Mouse (Mus musculus) naive thymus-derived CD4-positive, alpha-beta T cell, adult 5 months (primary cell): ENCODE results near the gene Tfe3. TPM values are rescaled to one million over a fixed set of nuclear protein-coding genes. Genes with fewer than 3 reads are reported as not detected.

Experiments
- polyA plus RNA-seq: library from polyadenylated mRNA; unstranded; fragments of 100-300 nt; shearing (Covaris generic); gene quantifications from one replicate; pipeline ENCODE4 v1.2.1, GENCODE M21; 2017

Tfe3 gene
- polyA plus RNA-seq = 42.5 TPM

GRCm38 (mm10) chrX:7762137-7762920, at the start of gene Tfe3:
Gene Tfe3, plus strand, starts transcription at chrX:7762560.

DNA sequence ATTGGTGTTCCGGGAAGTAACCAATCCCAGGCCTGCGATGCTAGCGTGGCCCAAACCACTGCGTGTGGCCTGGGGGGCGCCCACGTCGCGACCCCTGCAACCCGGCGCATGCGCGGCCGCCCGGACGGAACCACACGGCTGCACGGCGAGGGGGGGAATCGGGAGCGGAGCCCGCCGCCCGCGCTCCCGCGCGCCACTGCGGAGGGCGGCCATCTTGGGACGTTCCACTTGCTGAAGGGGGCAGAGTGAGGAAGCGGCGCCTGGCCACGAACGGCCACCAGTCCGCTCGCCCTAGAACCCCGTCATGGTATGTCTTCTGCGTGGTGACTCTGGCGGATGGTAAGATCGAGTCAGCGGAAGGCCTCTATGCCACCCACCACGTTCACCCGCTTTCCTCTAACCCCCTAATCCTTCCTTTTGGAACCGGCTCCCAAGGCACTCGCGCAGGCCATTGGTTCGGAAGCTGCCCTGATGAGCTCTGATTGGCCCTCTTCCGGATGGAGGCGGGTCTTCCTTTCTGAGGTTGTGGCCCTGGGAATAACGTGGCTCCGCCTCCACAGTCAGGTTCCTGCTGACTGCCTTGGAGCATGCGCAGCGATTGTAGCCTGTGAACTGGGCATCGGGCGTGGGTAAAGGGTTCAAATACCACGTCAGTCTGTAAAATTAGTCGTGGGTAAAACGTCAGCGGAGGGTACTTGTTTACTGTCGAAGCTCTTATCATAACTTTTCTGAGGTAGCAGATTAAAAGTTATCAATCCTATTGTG, 48.0 kb upstream of the Tfe3 start, which contains the start of gene Wdr45:
TSS of gene Wdr45 (plus strand) at position 199 of the 765 bp plus-strand sequence.

GRCm38 (mm10) chrX:7721514-7722281, 40.7 kb upstream of the Tfe3 start, which contains the start of gene Gm45208:
Gene Gm45208, plus strand, starts transcription at chrX:7722245.

DNA sequence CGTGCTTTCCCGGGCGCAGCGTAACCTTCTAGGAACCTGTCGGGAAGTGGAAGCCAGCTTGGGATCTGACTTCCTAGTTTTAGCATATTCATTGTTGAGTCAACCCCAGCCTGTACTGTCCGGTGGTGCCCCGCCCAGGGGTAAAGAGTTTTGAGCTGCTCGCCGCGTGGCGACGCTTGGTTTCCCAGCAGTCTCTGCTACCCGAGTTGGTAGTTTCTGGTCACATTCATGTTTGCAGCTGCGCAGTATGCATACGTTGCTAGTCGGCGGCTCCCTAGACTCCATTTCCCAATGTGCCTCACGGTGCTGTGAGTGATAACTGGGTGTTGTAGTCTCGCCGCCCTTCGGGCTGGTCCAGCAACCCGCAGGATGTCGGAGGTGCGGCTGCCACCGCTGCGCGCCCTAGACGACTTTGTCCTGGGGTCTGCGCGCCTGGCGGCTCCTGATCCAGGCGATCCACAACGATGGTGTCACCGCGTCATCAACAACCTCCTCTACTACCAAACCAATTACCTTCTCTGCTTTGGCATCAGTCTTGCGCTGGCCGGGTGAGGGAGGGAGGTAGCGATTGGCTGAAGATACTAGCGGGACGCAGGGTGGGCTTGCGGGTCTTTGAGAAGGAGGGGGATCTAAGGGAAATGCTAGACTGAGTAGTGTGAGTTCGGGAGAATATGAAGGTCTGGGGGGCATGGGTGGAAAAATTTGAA, 34.0 kb upstream of the Tfe3 start, which contains the start of gene Praf2:
TSS of gene Praf2 (plus strand) at position 225 of the 707 bp plus-strand sequence.

GRCm38 (mm10) chrX:7750432-7751116, 11.8 kb upstream of the Tfe3 start, which contains the start of gene Ccdc120:
Gene Ccdc120, minus strand, starts transcription at chrX:7750905.

GRCm38 (mm10) chrX:7789542-7790136, 27.3 kb downstream of the Tfe3 start, which contains the start of gene Gripap1:
Gene Gripap1, plus strand, starts transcription at chrX:7789765.

GRCm38 (mm10) chrX:7821865-7822779, 59.8 kb downstream of the Tfe3 start, which contains the start of gene Kcnd1:
Gene Kcnd1, plus strand, starts transcription at chrX:7822289.

Other genes with a start within 250 kb of the Tfe3 start
- gene Foxp3, start 188.9 kb upstream of the Tfe3 start, polyA plus RNA-seq = 26.0 TPM
- 8.8 TPM for gene Ppp1r3f, start 188.3 kb upstream of the Tfe3 start, polyA plus RNA-seq
- 42.1 TPM for gene Ccdc22, start 157.0 kb upstream of the Tfe3 start, polyA plus RNA-seq
- gene Cacna1f, start 155.5 kb upstream of the Tfe3 start, polyA plus RNA-seq = not detected
- gene Syp, start 124.1 kb upstream of the Tfe3 start, polyA plus RNA-seq = 0.80 TPM
- gene Prickle3, start 105.3 kb upstream of the Tfe3 start, polyA plus RNA-seq = 45.5 TPM
- 35.6 TPM for gene Plp2, start 91.2 kb upstream of the Tfe3 start, polyA plus RNA-seq
- not detected for gene Magix, start 81.3 kb upstream of the Tfe3 start, polyA plus RNA-seq
- gene Gpkow, start 65.4 kb upstream of the Tfe3 start, polyA plus RNA-seq = 81.8 TPM
- 172 TPM for gene Wdr45, start 48.2 kb upstream of the Tfe3 start, polyA plus RNA-seq
- not detected for gene Gm45208, start 40.3 kb upstream of the Tfe3 start, polyA plus RNA-seq
- 19.5 TPM for gene Praf2, start 34.1 kb upstream of the Tfe3 start, polyA plus RNA-seq
- not detected for gene Ccdc120, start 11.7 kb upstream of the Tfe3 start, polyA plus RNA-seq
- gene Gripap1, start 27.2 kb downstream of the Tfe3 start, polyA plus RNA-seq = 145 TPM
- gene Kcnd1, start 59.7 kb downstream of the Tfe3 start, polyA plus RNA-seq = 0.26 TPM
- gene Otud5, start 78.8 kb downstream of the Tfe3 start, polyA plus RNA-seq = 239 TPM
- 165 TPM for gene Pim2, start 115.7 kb downstream of the Tfe3 start, polyA plus RNA-seq
- 35.6 TPM for gene Slc35a2, start 121.5 kb downstream of the Tfe3 start, polyA plus RNA-seq
- 191 TPM for gene Pqbp1, start 136.7 kb downstream of the Tfe3 start, polyA plus RNA-seq
- gene Timm17b, start 136.8 kb downstream of the Tfe3 start, polyA plus RNA-seq = 88.6 TPM
- gene Gm10491, start 145.3 kb downstream of the Tfe3 start, polyA plus RNA-seq = not detected
- gene Gm10490, start 147.0 kb downstream of the Tfe3 start, polyA plus RNA-seq = not detected
- not detected for gene Pcsk1n, start 157.3 kb downstream of the Tfe3 start, polyA plus RNA-seq
- not detected for gene Eras, start 166.0 kb downstream of the Tfe3 start, polyA plus RNA-seq
- gene Hdac6, start 185.3 kb downstream of the Tfe3 start, polyA plus RNA-seq = 11.6 TPM
- 3.3 TPM for gene Gata1, start 215.5 kb downstream of the Tfe3 start, polyA plus RNA-seq